ENCODE assay signal across 10 mouse cellular contexts in the genomic region with DNA sequence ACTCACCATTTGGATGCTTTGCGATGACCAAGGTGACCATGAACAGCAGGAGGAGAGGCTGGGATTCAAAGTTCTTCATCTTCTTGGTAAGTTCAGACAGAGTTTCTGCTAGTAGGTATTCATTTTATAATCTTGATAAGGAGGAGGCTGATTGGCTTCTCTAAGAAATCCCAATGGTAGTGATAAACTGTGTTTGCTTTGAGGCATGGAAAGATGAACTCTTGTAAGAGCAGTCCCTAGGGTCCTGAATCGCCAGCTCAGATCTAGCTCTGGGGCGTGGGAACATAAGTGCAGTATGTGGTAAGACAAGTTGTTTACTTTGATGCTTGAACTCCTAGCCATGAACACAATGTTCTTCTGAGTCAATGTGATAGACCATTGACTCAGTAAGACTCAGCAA. TPM values are rescaled to one million over a fixed set of nuclear protein-coding genes. Genes with fewer than 3 reads are reported as not detected.
ATAC-seq lines count a peak whose summit lies in the region.
"Had no signal": no experiment of that assay in that cellular context is flagged by ENCODE, and none has a peak within 500 bp of the region (broad histone marks: within the 10 kb centered on the region; RNA-seq: fewer than 3 reads in every experiment).

Gene H2-M9 (minus strand): TSS at position 101 of the 400 bp plus-strand sequence.

- H3K9ac ChIP-seq in kidney, embryonic 16.5 days (replicated peaks; ENCODE audit: low read length) = no peak within 1 kb of the TSS

- no peaks in the 10 kb centered on the region for H3K9me3 ChIP-seq in kidney, embryonic 16.5 days (ENCODE audit: low read length)
- H3K9me3 ChIP-seq: G1E had no signal

- no peaks in the 10 kb centered on the region for H3K27me3 ChIP-seq in kidney, embryonic 16.5 days (ENCODE audit: insufficient read depth, low read length)

- H3K4me2 ChIP-seq in kidney, embryonic 16.5 days (replicated peaks; ENCODE audit: low read depth, low read length) = no peak within 1 kb of the TSS

- 83% methylated on average over 3 of the region's 3 CpGs for WGBS in kidney, embryonic 16.5 days

- no peak within 1 kb of the TSS for H3K4me3 ChIP-seq in brown adipose tissue, adult 24 weeks (ENCODE audit: insufficient read depth, low read depth, low read length)
- no peak within 1 kb of the TSS for H3K4me3 ChIP-seq in kidney, embryonic 16.5 days (ENCODE audit: low read length)

- no peaks in the 10 kb centered on the region for H3K36me3 ChIP-seq in kidney, embryonic 16.5 days (ENCODE audit: insufficient read depth, low read length)
- H3K36me3 ChIP-seq: G1E had no signal

- ATAC-seq in kidney, embryonic 16.5 days (ENCODE audit: low FRiP score, low TSS enrichment) = no peak
- ATAC-seq: activated CD4-positive, CD25-positive, alpha-beta regulatory T cell, adult 4 months; CD4-positive, CD25-positive, alpha-beta regulatory T cell, adult 4 months; Patski had no signal

- H3K27ac ChIP-seq in brown adipose tissue, adult 24 weeks (replicated peaks; ENCODE audit: low read depth, low read length) = peak within 1 kb of the TSS; percentile 23; the same call in 1 of the 2 replicates
- H3K27ac ChIP-seq in kidney, embryonic 16.5 days (ENCODE audit: low read length) = no peak within 1 kb of the TSS

- H3K4me1 ChIP-seq in brown adipose tissue, adult 24 weeks (ENCODE audit: control insufficient read depth, insufficient read depth, insufficient read length, low read length) = no peaks in the 10 kb centered on the region
- H3K4me1 ChIP-seq in kidney, embryonic 16.5 days (ENCODE audit: insufficient read depth, low read length) = no peaks in the 10 kb centered on the region

RNA-seq across cellular contexts. Expression of gene H2-M9, which starts in this region (rescaled TPM):
- polyA plus RNA-seq in brown adipose tissue, adult 24 weeks (2012; ENCODE audit: insufficient read depth, insufficient read length, missing spikeins) = not detected in 2 replicates
- not detected in 2 replicates for polyA plus RNA-seq in kidney, embryonic 16.5 days (2015; fragmentation: Nextera tagmentation; extraction: Ambion mirVana)
- polyA plus RNA-seq: activated CD4-positive, CD25-positive, alpha-beta regulatory T cell, adult 4 months; adrenal gland, adult 2 months; brain, embryonic 14.5 days; C2C12; CD4-positive, CD25-positive, alpha-beta regulatory T cell, adult 4 months; cerebellum, adult 2 months; G1E; Patski had no signal
